Mouse (Mus musculus): Measurements from ENCODE around the gene Dph3. TPM values are rescaled to one million over a fixed set of nuclear protein-coding genes. Genes with fewer than 3 reads are reported as not detected.
A peak's percentile ranks its signal among the peaks of the same experiment; 100 is the strongest.

The Dph3 gene
- polyA plus RNA-seq, 1 experiment: 43.1 TPM

- H3K4me3 ChIP-seq (ENCODE audit: insufficient read depth, low read depth, low read length): no peak overlapping the region
- no peaks in the 10 kb centered on the region for H3K4me1 ChIP-seq (ENCODE audit: control insufficient read depth, insufficient read depth, low read length)
- DNase-seq: peak; percentile 36
- no peaks in the 10 kb centered on the region for H3K36me3 ChIP-seq (ENCODE audit: control insufficient read depth, insufficient read depth, low read length)
- TF ChIP-seq CTCF (conservative IDR thresholded peaks at IDR 0.05; ENCODE audit: insufficient read depth, insufficient read length, low read depth, low read length) (no peak), POLR2A (IDR thresholded peaks at IDR 0.05; ENCODE audit: low read depth, low read length) (no peak)
- H3K27ac ChIP-seq (ENCODE audit: insufficient read depth, low read depth, low read length): no peak overlapping the region
- no peaks in the 10 kb centered on the region for H3K27me3 ChIP-seq (replicated peaks; ENCODE audit: control insufficient read depth, insufficient read depth, low read length)
- 61% methylated on average over 8 of the region's 8 CpGs for WGBS
These were observed 12.3 kb downstream of the Dph3 start for GRCm38 (mm10) chr14:32073211-32073685.

DNA sequence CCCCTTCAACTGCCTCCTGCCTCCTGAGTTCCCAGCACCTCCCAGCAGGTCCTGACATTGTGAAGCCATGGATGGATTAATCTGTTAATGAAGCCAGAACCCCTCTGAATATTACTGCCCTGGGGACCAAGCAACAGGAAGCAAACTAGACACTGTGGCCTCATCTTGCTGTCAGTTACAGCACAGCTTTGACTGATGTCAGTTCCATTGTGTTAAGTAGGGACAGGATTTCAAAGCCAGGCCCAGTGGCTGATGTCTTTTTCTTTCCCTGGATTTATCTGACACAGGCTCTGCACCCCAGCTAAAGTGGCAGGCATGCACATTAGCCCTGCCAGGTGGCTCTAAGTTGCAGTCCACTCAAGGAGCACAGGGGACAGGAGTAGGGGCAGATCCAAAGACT is 12.7 kb downstream of the Dph3 start:
- no peaks in the 10 kb centered on the region for H3K27me3 ChIP-seq (replicated peaks; ENCODE audit: control insufficient read depth, insufficient read depth, low read length)
- no peaks in the 10 kb centered on the region for H3K4me1 ChIP-seq (ENCODE audit: control insufficient read depth, insufficient read depth, low read length)
- no peaks in the 10 kb centered on the region for H3K36me3 ChIP-seq (ENCODE audit: control insufficient read depth, insufficient read depth, low read length)
- no peak for TF ChIP-seq CTCF (conservative IDR thresholded peaks at IDR 0.05; ENCODE audit: insufficient read depth, insufficient read length, low read depth, low read length)
- no peak for TF ChIP-seq POLR2A (IDR thresholded peaks at IDR 0.05; ENCODE audit: low read depth, low read length)
- no peak overlapping the region for H3K4me3 ChIP-seq (ENCODE audit: insufficient read depth, low read depth, low read length)
- H3K27ac ChIP-seq (ENCODE audit: insufficient read depth, low read depth, low read length): no peak overlapping the region
- no peak for DNase-seq

- H3K27ac ChIP-seq (ENCODE audit: insufficient read depth, low read depth, low read length): no peak overlapping the region
- no peak for DNase-seq
- no peaks in the 10 kb centered on the region for H3K4me1 ChIP-seq (ENCODE audit: control insufficient read depth, insufficient read depth, low read length)
- WGBS: 92% methylated on average over 4 of the region's 4 CpGs
- TF ChIP-seq CTCF (conservative IDR thresholded peaks at IDR 0.05; ENCODE audit: insufficient read depth, insufficient read length, low read depth, low read length) (no peak), POLR2A (IDR thresholded peaks at IDR 0.05; ENCODE audit: low read depth, low read length) (no peak)
- H3K27me3 ChIP-seq (replicated peaks; ENCODE audit: control insufficient read depth, insufficient read depth, low read length): no peaks in the 10 kb centered on the region
- no peaks in the 10 kb centered on the region for H3K36me3 ChIP-seq (ENCODE audit: control insufficient read depth, insufficient read depth, low read length)
- no peak overlapping the region for H3K4me3 ChIP-seq (ENCODE audit: insufficient read depth, low read depth, low read length)
These were observed 24.1 kb downstream of the Dph3 start for GRCm38 (mm10) chr14:32061398-32061797.

- H3K27ac ChIP-seq (ENCODE audit: insufficient read depth, low read depth, low read length): no peak overlapping the region
- WGBS: 76% methylated on average over 4 of the region's 4 CpGs
- H3K27me3 ChIP-seq (replicated peaks; ENCODE audit: control insufficient read depth, insufficient read depth, low read length): no peaks in the 10 kb centered on the region
- H3K36me3 ChIP-seq (ENCODE audit: control insufficient read depth, insufficient read depth, low read length): no peaks in the 10 kb centered on the region
- DNase-seq: no peak
- H3K4me1 ChIP-seq (ENCODE audit: control insufficient read depth, insufficient read depth, low read length): no peaks in the 10 kb centered on the region
- no peak overlapping the region for H3K4me3 ChIP-seq (ENCODE audit: insufficient read depth, low read depth, low read length)
- TF ChIP-seq CTCF (conservative IDR thresholded peaks at IDR 0.05; ENCODE audit: insufficient read depth, insufficient read length, low read depth, low read length): no peak
- no peak for TF ChIP-seq POLR2A (IDR thresholded peaks at IDR 0.05; ENCODE audit: low read depth, low read length)
These were observed 27.9 kb downstream of the Dph3 start for GRCm38 (mm10) chr14:32057664-32058063.

DNA sequence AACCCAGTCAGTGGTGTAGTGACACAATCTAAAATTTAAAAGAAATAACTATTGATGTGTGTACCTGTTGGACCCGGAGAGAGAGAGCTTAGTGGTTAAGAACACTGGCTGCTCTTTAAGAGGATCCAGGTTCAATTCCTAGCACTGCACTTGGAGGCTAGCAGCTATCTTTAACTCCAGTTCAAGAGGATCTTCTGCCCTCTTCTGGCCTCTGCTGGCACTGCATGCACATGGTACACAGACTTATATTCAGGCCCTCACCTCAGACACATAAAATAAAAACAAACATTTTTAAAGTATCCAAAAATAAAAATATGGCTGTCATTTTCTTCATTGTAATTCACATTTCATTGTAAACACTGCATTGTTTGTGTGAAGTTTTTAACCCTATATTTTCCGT is 28.9 kb downstream of the Dph3 start:
- 95% methylated on average over 2 of the region's 2 CpGs for WGBS
- Histone ChIP-seq H3K27ac (ENCODE audit: insufficient read depth, low read depth, low read length) (no peak overlapping the region), H3K4me1 (ENCODE audit: control insufficient read depth, insufficient read depth, low read length) (no peaks in the 10 kb centered on the region), H3K27me3 (replicated peaks; ENCODE audit: control insufficient read depth, insufficient read depth, low read length) (no peaks in the 10 kb centered on the region), H3K36me3 (ENCODE audit: control insufficient read depth, insufficient read depth, low read length) (no peaks in the 10 kb centered on the region), H3K4me3 (ENCODE audit: insufficient read depth, low read depth, low read length) (no peak overlapping the region)
- peak; percentile 18 for DNase-seq
- TF ChIP-seq CTCF (conservative IDR thresholded peaks at IDR 0.05; ENCODE audit: insufficient read depth, insufficient read length, low read depth, low read length): peak; percentile 35; the same call in 1 of the 2 replicates
- no peak for TF ChIP-seq POLR2A (IDR thresholded peaks at IDR 0.05; ENCODE audit: low read depth, low read length)

- Histone ChIP-seq H3K36me3 (ENCODE audit: control insufficient read depth, insufficient read depth, low read length) (no peaks in the 10 kb centered on the region), H3K4me1 (ENCODE audit: control insufficient read depth, insufficient read depth, low read length) (no peaks in the 10 kb centered on the region), H3K4me3 (ENCODE audit: insufficient read depth, low read depth, low read length) (no peak overlapping the region), H3K27ac (ENCODE audit: insufficient read depth, low read depth, low read length) (no peak overlapping the region), H3K27me3 (replicated peaks; ENCODE audit: control insufficient read depth, insufficient read depth, low read length) (no peaks in the 10 kb centered on the region)
- 73% methylated on average over 8 of the region's 8 CpGs for WGBS
- no peak for TF ChIP-seq CTCF (conservative IDR thresholded peaks at IDR 0.05; ENCODE audit: insufficient read depth, insufficient read length, low read depth, low read length)
- no peak for TF ChIP-seq POLR2A (IDR thresholded peaks at IDR 0.05; ENCODE audit: low read depth, low read length)
- no peak for DNase-seq
These were observed 29.7 kb downstream of the Dph3 start for GRCm38 (mm10) chr14:32055781-32056180.

- Histone ChIP-seq H3K27ac (ENCODE audit: insufficient read depth, low read depth, low read length) (no peak overlapping the region), H3K36me3 (ENCODE audit: control insufficient read depth, insufficient read depth, low read length) (no peaks in the 10 kb centered on the region), H3K4me1 (ENCODE audit: control insufficient read depth, insufficient read depth, low read length) (no peaks in the 10 kb centered on the region), H3K27me3 (replicated peaks; ENCODE audit: control insufficient read depth, insufficient read depth, low read length) (no peaks in the 10 kb centered on the region), H3K4me3 (ENCODE audit: insufficient read depth, low read depth, low read length) (no peak overlapping the region)
- TF ChIP-seq POLR2A (IDR thresholded peaks at IDR 0.05; ENCODE audit: low read depth, low read length) (no peak), CTCF (conservative IDR thresholded peaks at IDR 0.05; ENCODE audit: insufficient read depth, insufficient read length, low read depth, low read length) (no peak)
- WGBS: 63% methylated on average over 10 of the region's 10 CpGs
- DNase-seq: no peak
These were observed 30.7 kb downstream of the Dph3 start for GRCm38 (mm10) chr14:32054788-32055187.

Measured in kidney, adult 2 months (tissue).